Mouse (Mus musculus) liver, embryonic 14.5 days (tissue): ENCODE results near the gene Polr3c. TPM values are rescaled to one million over a fixed set of nuclear protein-coding genes. Genes with fewer than 3 reads are reported as not detected.

Source experiments
- ATAC-seq: fragments of 200-750 bp; cut with Nextera tagmentation; 2 replicates; pipeline ENCODE4 v1.8.0; 2017; ENCODE audit warnings: moderate number of reproducible peaks, mild to moderate bottlenecking, moderate library complexity; ENCODE audit not compliant: insufficient read depth
- DNase-seq, 3 experiments: peaks; one replicate each; pipeline ENCODE4 v3.0.0-alpha.2; 2012 to 2013; ENCODE audit warnings: low read depth in 3 of 3, low spot score in 3 of 3
- H3K27ac ChIP-seq: fragments of 300-500 bp; sonication (generic); 2 replicates; pipeline ENCODE4 v1.5.1; 2014; ENCODE audit warnings: moderate library complexity, mild to moderate bottlenecking, control low read depth, inconsistent platforms
- H3K27me3 ChIP-seq: fragments of 300-500 bp; sonication (generic); 2 replicates; pipeline ENCODE4 v1.6.1; 2014; ENCODE audit warnings: mild to moderate bottlenecking, low read length, moderate library complexity; ENCODE audit not compliant: control insufficient read depth, insufficient read depth
- H3K36me3 ChIP-seq: fragments of 300-500 bp; sonication (generic); replicated peaks from 2 replicates; pipeline ENCODE4 v1.6.1; 2014; ENCODE audit warnings: low read depth; ENCODE audit not compliant: control insufficient read depth, insufficient read depth
- H3K4me1 ChIP-seq, 2 experiments: fragments of 200-500 bp in 1 of 2; fragments of 300-500 bp in 1 of 2; sonication (generic) in 1 of 2; replicated peaks; 2 replicates each; pipeline ENCODE4 v1.6.1; 2012 to 2014; ENCODE audit warnings: antibody characterized with exemption in 1 of 2, inconsistent platforms in 1 of 2, low read length in 1 of 2; ENCODE audit not compliant: control insufficient read depth in 2 of 2, insufficient read depth in 2 of 2
- H3K4me2 ChIP-seq: fragments of 300-500 bp; sonication (generic); 2 replicates; pipeline ENCODE4 v1.6.1; 2014; ENCODE audit warnings: low read depth, mild to moderate bottlenecking, control low read depth, moderate library complexity
- H3K4me3 ChIP-seq, 2 experiments: fragments of 200-500 bp in 1 of 2; fragments of 300-500 bp in 1 of 2; sonication (generic) in 1 of 2; 2 replicates each; pipeline ENCODE4 v1.5.1; 2012 to 2014; ENCODE audit warnings: low read depth in 2 of 2, low read length in 2 of 2, mild to moderate bottlenecking in 2 of 2, control low read depth in 1 of 2, inconsistent platforms in 1 of 2, moderate library complexity in 1 of 2; ENCODE audit not compliant: insufficient read depth in 1 of 2
- H3K9ac ChIP-seq: fragments of 300-500 bp; sonication (generic); replicated peaks from 2 replicates; pipeline ENCODE4 v1.6.1; 2014; ENCODE audit warnings: mild to moderate bottlenecking, control low read depth, moderate library complexity
- H3K9me3 ChIP-seq: fragments of 300-500 bp; sonication (generic); 2 replicates; pipeline ENCODE4 v1.6.1; 2016; ENCODE audit warnings: low read length, mixed read lengths; ENCODE audit not compliant: control insufficient read depth
- CTCF ChIP-seq: IDR thresholded peaks from 2 replicates; pipeline ENCODE4 v1.5.1; 2016; ENCODE audit warnings: antibody characterized with exemption, low read depth, control low read depth
- EP300 ChIP-seq: IDR thresholded peaks from 2 replicates; pipeline ENCODE4 v1.6.1; 2016; ENCODE audit warnings: antibody characterized with exemption, low read depth
- WGBS: fragments of 180-500 bp; shearing (Covaris S2); extraction: QIAGEN DNeasy Blood & Tissue Kit; methylation state at CpG from one replicate; pipeline ENCODE4 v1.1.7; 2014; ENCODE audit not compliant: insufficient replicate concordance; 5-methylcytosine and 5-hydroxymethylcytosine counted together
- polyA plus RNA-seq, 2 experiments: library from polyadenylated mRNA; depleted of rRNA in 1 of 2; stranded (reverse) in 1 of 2; unstranded in 1 of 2; fragments of >200 nt; fragmentation: Nextera tagmentation in 1 of 2; extraction: Ambion mirVana in 1 of 2; gene quantifications; 2 replicates each; pipeline versions ENCODE4 v1.2.1 to v1.2.3; 2012 to 2014

Polr3c gene
- polyA plus RNA-seq, 2 experiments = 14.5 to 21.6 TPM

GRCm38 (mm10) chr3:96714286-96714685 lies 13.1 kb downstream of the Polr3c start:
- H3K4me3 ChIP-seq = no peak overlapping the region
- H3K9ac ChIP-seq = no peak overlapping the region
- 75% methylated on average over 5 of the region's 5 CpGs for WGBS
- DNase-seq (no peak), ATAC-seq (no peak)
- H3K36me3 ChIP-seq = peaks cover 40% of the 10 kb centered on the region
- no peak overlapping the region for H3K27ac ChIP-seq
- 0 out of 4 replicates have a peak, but pooled peaks cover 0 to 1% of the 10 kb centered on the region in 2 experiments for H3K4me1 ChIP-seq
- no peaks in the 10 kb centered on the region for H3K27me3 ChIP-seq
- no peak overlapping the region for H3K4me2 ChIP-seq
- TF ChIP-seq EP300 (no peak), CTCF (no peak)
- H3K9me3 ChIP-seq = no peaks in the 10 kb centered on the region

- DNase-seq (no peak), ATAC-seq (no peak)
- Histone ChIP-seq H3K27me3 (peaks cover 7% of the 10 kb centered on the region; the same call in 1 of the 2 replicates), H3K4me1 (no peaks in the 10 kb centered on the region), H3K4me3 (no peak overlapping the region), H3K9me3 (no peaks in the 10 kb centered on the region), H3K4me2 (peak overlapping the region; percentile 71), H3K36me3 (peaks cover 17% of the 10 kb centered on the region), H3K9ac (no peak overlapping the region), H3K27ac (no peak overlapping the region)
- TF ChIP-seq CTCF (no peak), EP300 (no peak)
- WGBS = 50% methylated on average over 2 of the region's 2 CpGs
Observed at GRCm38 (mm10) chr3:96708684-96709064, 18.8 kb downstream of the Polr3c start.

- Histone ChIP-seq H3K4me3 (peak within 1 kb of the TSS; percentile 43 to 53), H3K4me2 (peak within 1 kb of the TSS; percentile 71), H3K9me3 (no peaks in the 10 kb centered on the region), H3K27me3 (peaks cover 7% of the 10 kb centered on the region; the same call in 1 of the 2 replicates), H3K36me3 (peaks cover 13% of the 10 kb centered on the region), H3K4me1 (no peaks in the 10 kb centered on the region), H3K9ac (no peak within 1 kb of the TSS), H3K27ac (no peak within 1 kb of the TSS)
- 5% methylated on average over 42 of the region's 42 CpGs for WGBS
- TF ChIP-seq CTCF = peak; percentile 89
- no peak for TF ChIP-seq EP300
- ATAC-seq (peak; percentile 73), DNase-seq (peak in 1 of 3 experiments; percentile 44)
Observed at GRCm38 (mm10) chr3:96707903-96708683, 19.3 kb downstream of the Polr3c start, which contains the start of gene Nudt17. Gene Nudt17 (minus strand): TSS chr3:96708562.

GRCm38 (mm10) chr3:96706984-96707383 lies 20.4 kb downstream of the Polr3c start:
- Histone ChIP-seq H3K27me3 (peaks cover 7% of the 10 kb centered on the region; the same call in 1 of the 2 replicates), H3K27ac (no peak overlapping the region), H3K9me3 (no peaks in the 10 kb centered on the region), H3K4me1 (no peaks in the 10 kb centered on the region), H3K4me2 (no peak overlapping the region), H3K9ac (no peak overlapping the region), H3K36me3 (peaks cover 12% of the 10 kb centered on the region), H3K4me3 (no peak overlapping the region)
- no peak for DNase-seq
- no peak for ATAC-seq
- WGBS = 66% methylated on average over 7 of the region's 7 CpGs
- TF ChIP-seq EP300 (no peak), CTCF (no peak)

GRCm38 (mm10) chr3:96706217-96706616 lies 21.2 kb downstream of the Polr3c start:
- Histone ChIP-seq H3K27me3 (peaks cover 7% of the 10 kb centered on the region; the same call in 1 of the 2 replicates), H3K27ac (no peak overlapping the region), H3K4me3 (no peak overlapping the region), H3K4me1 (no peaks in the 10 kb centered on the region), H3K9ac (no peak overlapping the region), H3K36me3 (peaks cover 10% of the 10 kb centered on the region), H3K4me2 (no peak overlapping the region), H3K9me3 (no peaks in the 10 kb centered on the region)
- ATAC-seq = no peak
- 73% methylated on average over 11 of the region's 11 CpGs for WGBS
- TF ChIP-seq CTCF = no peak
- no peak for TF ChIP-seq EP300
- DNase-seq = no peak
